Mouse (Mus musculus) Patski (cell line): ENCODE measurements around the gene Sfmbt1. TPM values are rescaled to one million over a fixed set of nuclear protein-coding genes. Genes with fewer than 3 reads are reported as not detected.
"Not testable (repeated sequence)": the region's sequence is repeated elsewhere in the genome, so short reads cannot be mapped to it uniquely, and the experiment has no call there.

Experiments
- ATAC-seq: fragments of 100-300 bp; one replicate; pipeline ENCODE4 v1.8.0; 2021
- CTCF ChIA-PET: fragments of 350-600 bp; sonication (Branson Sonifier 250); formaldehyde crosslinking; loops from one replicate; lab custom pipeline; 2022; ENCODE audit warnings: inconsistent platforms; lab: Charles Lee
- POLR2A ChIA-PET: fragments of 350-600 bp; sonication (Branson Sonifier 250); formaldehyde crosslinking; loops from one replicate; lab custom pipeline; 2022; ENCODE audit warnings: antibody characterized with exemption, inconsistent platforms; lab: Charles Lee
- DNase-seq: peaks from one replicate; pipeline ENCODE4 v3.0.0-alpha.2; 2011; ENCODE audit warnings: low read depth, low spot score
- H3K27me3 ChIP-seq: fragments of 371-371 bp; one replicate; pipeline ENCODE4 v1.5.1; 2021
- CTCF ChIP-seq: fragments of 100-300 bp; IDR thresholded peaks from one replicate; pipeline ENCODE4 v1.5.1; 2021
- in situ Hi-C: fragments of 300-500 bp; cut with MboI; formaldehyde crosslinking; loops from 3 replicates; pipeline ENCODE4 v1.11.1; 2018; ENCODE audit warnings: low pct_unique_long_range_greater_than_20kb, mixed read lengths
- polyA plus RNA-seq: library from polyadenylated mRNA; unstranded; gene quantifications from one replicate; pipeline ENCODE4 v1.2.3, GENCODE M21; 2021

Gene Sfmbt1
- polyA plus RNA-seq, 1 experiment from 2014 or later: 14.8 TPM

DNA sequence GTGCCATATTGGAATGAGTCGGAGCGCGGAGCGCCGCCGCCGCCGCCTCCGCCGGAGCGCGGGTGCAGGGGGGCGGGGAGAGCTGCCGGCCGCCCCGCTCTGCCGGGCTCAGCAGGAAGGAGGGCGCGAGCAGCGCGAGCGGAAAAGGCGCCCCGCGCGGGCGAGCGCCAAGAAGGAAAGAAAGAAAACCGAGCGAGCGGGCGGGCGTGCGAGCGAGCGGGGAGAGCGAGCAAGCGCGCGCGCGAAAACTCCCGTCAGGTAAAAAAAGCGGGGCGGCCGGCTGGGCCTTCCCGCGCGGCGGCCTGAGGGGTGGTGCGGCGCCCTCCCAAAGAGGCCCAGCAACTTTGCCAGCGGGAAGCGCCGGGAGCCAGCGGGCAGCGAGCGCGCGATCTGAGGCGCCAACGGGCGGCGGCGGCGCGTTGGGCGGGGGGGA, 985 bp downstream of the Sfmbt1 start:
- ChIA-PET CTCF (no interaction called here), POLR2A (no interaction called here)
- DNase-seq: no peak
- in situ Hi-C loops: no loop called here
- H3K27me3 ChIP-seq: no peaks in the 10 kb centered on the region
- no peak for TF ChIP-seq CTCF
- peak; percentile 81 for ATAC-seq

GRCm38 (mm10) chr14:30716051-30716952, 1.7 kb downstream of the Sfmbt1 start:
- peak; percentile 58 for ATAC-seq
- no peak for DNase-seq
- in situ Hi-C loops: no loop called here
- no peak for TF ChIP-seq CTCF
- H3K27me3 ChIP-seq: no peaks in the 10 kb centered on the region
- ChIA-PET POLR2A (no interaction called here), CTCF (no interaction called here)

DNA sequence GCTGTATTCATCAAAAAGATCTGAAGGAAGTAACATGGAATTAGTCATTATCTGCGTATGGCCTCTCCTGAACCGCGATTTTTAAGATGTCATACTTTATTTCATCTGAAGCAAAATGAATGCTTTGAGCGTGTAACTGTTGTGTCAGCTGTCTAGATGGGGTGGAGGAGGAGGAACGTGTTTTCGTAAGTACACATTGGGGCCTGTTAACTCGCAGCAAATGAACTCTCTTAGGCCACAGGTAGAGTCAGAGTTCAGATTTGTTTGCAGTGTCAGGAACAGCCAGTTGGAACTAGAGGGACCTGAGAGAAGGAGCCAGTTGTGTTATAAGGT, 2.3 kb downstream of the Sfmbt1 start:
- no peak for TF ChIP-seq CTCF
- ChIA-PET POLR2A (no interaction called here), CTCF (no interaction called here)
- DNase-seq: no peak
- no peak for ATAC-seq
- in situ Hi-C loops: no loop called here
- H3K27me3 ChIP-seq: no peaks in the 10 kb centered on the region

- ATAC-seq, DNase-seq, in situ Hi-C loops: not testable (repeated sequence)
Measured at GRCm38 (mm10) chr14:30718696-30719095, 4.0 kb downstream of the Sfmbt1 start.

DNA sequence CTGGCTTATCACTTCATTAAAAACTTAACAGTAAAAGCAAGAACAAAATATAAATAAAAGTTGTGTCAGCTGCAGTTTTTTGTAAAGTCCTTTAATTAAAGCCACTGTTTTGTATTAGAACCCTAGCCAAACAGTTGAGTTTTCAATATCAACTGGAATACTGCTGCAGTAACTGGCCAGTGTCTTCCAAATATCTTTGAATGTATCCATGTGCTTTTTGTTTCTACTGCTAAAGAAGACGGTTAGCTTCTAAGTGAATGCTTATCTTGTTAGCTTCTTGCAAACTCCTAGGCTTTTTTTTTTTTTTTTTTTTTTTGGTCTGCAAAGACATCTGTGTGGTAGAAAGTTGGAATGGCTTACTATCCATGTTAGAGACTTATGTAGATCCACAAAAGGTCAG, 4.9 kb downstream of the Sfmbt1 start:
- DNase-seq (no peak), ATAC-seq (no peak)
- ChIA-PET POLR2A (interaction anchor here (0.6 to 0.7 kb wide), 2 partner anchors 22 to 99 kb away, joined by 3 to 8 read pairs; no protein-coding TSS in a partner anchor), CTCF (interaction anchor here (0.7 to 0.9 kb wide), 2 partner anchors 50 to 101 kb away, joined by 3 to 4 read pairs; no protein-coding TSS in a partner anchor)
- no peaks in the 10 kb centered on the region for H3K27me3 ChIP-seq
- TF ChIP-seq CTCF: no peak
- in situ Hi-C loops: no loop called here

More at GRCm38 (mm10) chr14:30718696-30719095, 4.0 kb downstream of the Sfmbt1 start:
- POLR2A ChIA-PET, H3K27me3 ChIP-seq: not testable (repeated sequence)
- CTCF ChIA-PET: interaction anchor here (1.3 kb wide), 1 partner anchor 18 kb away, joined by 3 read pairs; no protein-coding TSS in a partner anchor

- CTCF ChIA-PET: no interaction called here
Measured at GRCm38 (mm10) chr14:30721850-30722249, 7.2 kb downstream of the Sfmbt1 start.

DNA sequence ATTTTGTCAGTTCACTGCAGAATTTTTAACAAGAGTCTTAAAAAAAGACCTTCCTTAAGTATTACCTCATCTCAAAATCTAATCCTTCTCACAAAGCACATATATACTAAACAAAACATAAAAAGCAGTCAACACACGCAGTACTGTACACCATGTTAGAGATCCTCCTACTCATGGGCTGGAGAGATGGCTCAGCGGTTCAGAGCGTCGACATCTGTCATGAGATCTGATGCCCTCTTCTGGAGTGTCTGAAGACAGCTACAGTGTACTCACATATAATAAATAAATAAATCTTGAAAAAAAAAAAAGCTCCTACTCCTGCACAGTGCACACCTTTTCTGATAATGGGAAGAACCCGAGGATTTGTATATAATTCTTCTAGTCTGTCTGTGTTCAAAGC, 7.8 kb downstream of the Sfmbt1 start:
- no peak for TF ChIP-seq CTCF
- ChIA-PET POLR2A (no interaction called here), CTCF (no interaction called here)
- H3K27me3 ChIP-seq: no peaks in the 10 kb centered on the region
- no peak for ATAC-seq
- in situ Hi-C loops: no loop called here
- DNase-seq: no peak

More at GRCm38 (mm10) chr14:30721850-30722249, 7.2 kb downstream of the Sfmbt1 start:
- DNase-seq (no peak), ATAC-seq (no peak)
- POLR2A ChIA-PET: no interaction called here
- no peak for TF ChIP-seq CTCF
- in situ Hi-C loops: no loop called here
- H3K27me3 ChIP-seq: no peaks in the 10 kb centered on the region

DNA sequence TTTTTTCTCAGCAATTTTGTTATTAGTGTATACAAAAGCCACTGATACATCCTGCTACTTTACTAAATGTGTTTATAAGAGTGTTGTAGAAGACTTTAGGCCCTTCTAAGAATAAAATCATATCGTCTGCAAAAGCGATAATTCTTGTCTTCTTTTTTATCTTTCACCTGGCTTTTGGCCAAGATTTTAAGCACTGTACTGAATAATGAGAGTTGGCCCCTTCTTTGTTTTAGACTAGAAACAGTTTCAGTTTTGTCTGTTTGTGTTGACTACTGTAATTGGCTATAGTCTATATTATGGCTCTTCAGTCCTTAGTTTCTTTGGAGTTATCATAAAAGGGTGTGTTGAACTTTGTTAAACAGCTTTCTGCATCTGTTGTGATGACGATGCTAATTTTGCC, 17.2 kb downstream of the Sfmbt1 start:
- ATAC-seq: no peak
- DNase-seq: no peak
- no peak for TF ChIP-seq CTCF
- POLR2A ChIA-PET: interaction anchor here (0.6 kb wide), 1 partner anchor 18 kb away, joined by 3 read pairs; no protein-coding TSS in a partner anchor
- in situ Hi-C loops: no loop called here
- CTCF ChIA-PET: no interaction called here
- no peaks in the 10 kb centered on the region for H3K27me3 ChIP-seq

- ChIA-PET POLR2A (no interaction called here), CTCF (interaction anchor here (1.2 to 1.5 kb wide), 2 partner anchors 8 to 30 kb away, joined by 3 read pairs; no protein-coding TSS in a partner anchor)
- no peaks in the 10 kb centered on the region for H3K27me3 ChIP-seq
- in situ Hi-C loops: no loop called here
- no peak for DNase-seq
- TF ChIP-seq CTCF: no peak
- no peak for ATAC-seq
Measured at GRCm38 (mm10) chr14:30734665-30735064, 20.0 kb downstream of the Sfmbt1 start.

- TF ChIP-seq CTCF: no peak
- no peak for DNase-seq
- H3K27me3 ChIP-seq: no peaks in the 10 kb centered on the region
- POLR2A ChIA-PET: no interaction called here
- in situ Hi-C loops: no loop called here
- CTCF ChIA-PET: no interaction called here
- ATAC-seq: no peak
Measured at GRCm38 (mm10) chr14:30735810-30736209, 21.2 kb downstream of the Sfmbt1 start.

- CTCF ChIA-PET: no interaction called here
- no peak for TF ChIP-seq CTCF
- no peaks in the 10 kb centered on the region for H3K27me3 ChIP-seq
- POLR2A ChIA-PET: no interaction called here
- in situ Hi-C loops: no loop called here
- no peak for ATAC-seq
- no peak for DNase-seq
Measured at GRCm38 (mm10) chr14:30736413-30736812, 21.8 kb downstream of the Sfmbt1 start.
